Mouse (Mus musculus) hindbrain, embryonic 12.5 days (tissue): Measurements from ENCODE around the gene Zfp811. TPM values are rescaled to one million over a fixed set of nuclear protein-coding genes. Genes with fewer than 3 reads are reported as not detected.
A peak's percentile ranks its signal among the peaks of the same experiment; 100 is the strongest.
"Not testable (repeated sequence)": the region's sequence is repeated elsewhere in the genome, so short reads cannot be mapped to it uniquely, and the experiment has no call there.

Experiments
- ATAC-seq: fragments of 200-750 bp; cut with Nextera tagmentation; 2 replicates; pipeline ENCODE4 v1.8.0; 2017; ENCODE audit warnings: moderate TSS enrichment; ENCODE audit not compliant: low FRiP score
- H3K27ac ChIP-seq: fragments of 300-500 bp; sonication (generic); 2 replicates; pipeline ENCODE4 v1.5.1; 2016; ENCODE audit warnings: mild to moderate bottlenecking
- H3K27me3 ChIP-seq: fragments of 300-500 bp; sonication (generic); 2 replicates; pipeline ENCODE4 v1.6.1; 2016; ENCODE audit warnings: mild to moderate bottlenecking
- H3K36me3 ChIP-seq: fragments of 300-500 bp; sonication (generic); 2 replicates; pipeline ENCODE4 v1.6.1; 2016; ENCODE audit warnings: mild to moderate bottlenecking
- H3K4me1 ChIP-seq: fragments of 300-500 bp; sonication (generic); 2 replicates; pipeline ENCODE4 v1.6.1; 2016
- H3K4me2 ChIP-seq: fragments of 300-500 bp; sonication (generic); replicated peaks from 2 replicates; pipeline ENCODE4 v1.6.1; 2016; ENCODE audit warnings: mild to moderate bottlenecking
- H3K4me3 ChIP-seq: fragments of 300-500 bp; sonication (generic); 2 replicates; pipeline ENCODE4 v1.5.1; 2016; ENCODE audit warnings: mild to moderate bottlenecking
- H3K9ac ChIP-seq: fragments of 300-500 bp; sonication (generic); 2 replicates; pipeline ENCODE4 v1.6.1; 2016; ENCODE audit warnings: mild to moderate bottlenecking, moderate library complexity
- H3K9me3 ChIP-seq: fragments of 300-500 bp; sonication (generic); replicated peaks from 2 replicates; pipeline ENCODE4 v1.6.1; 2016; ENCODE audit warnings: mild to moderate bottlenecking
- WGBS: fragments of 180-500 bp; shearing (Covaris S2); methylation state at CpG from one replicate; pipeline ENCODE4 v1.1.7; 2016; 5-methylcytosine and 5-hydroxymethylcytosine counted together
- polyA plus RNA-seq: library from polyadenylated mRNA; unstranded; fragments of >200 nt; fragmentation: Nextera tagmentation; extraction: Ambion mirVana; gene quantifications from 2 replicates; pipeline ENCODE4 v1.2.1, GENCODE M21; 2016

Gene Zfp811
- 42.9 and 46.4 TPM in 2 replicates for polyA plus RNA-seq

DNA sequence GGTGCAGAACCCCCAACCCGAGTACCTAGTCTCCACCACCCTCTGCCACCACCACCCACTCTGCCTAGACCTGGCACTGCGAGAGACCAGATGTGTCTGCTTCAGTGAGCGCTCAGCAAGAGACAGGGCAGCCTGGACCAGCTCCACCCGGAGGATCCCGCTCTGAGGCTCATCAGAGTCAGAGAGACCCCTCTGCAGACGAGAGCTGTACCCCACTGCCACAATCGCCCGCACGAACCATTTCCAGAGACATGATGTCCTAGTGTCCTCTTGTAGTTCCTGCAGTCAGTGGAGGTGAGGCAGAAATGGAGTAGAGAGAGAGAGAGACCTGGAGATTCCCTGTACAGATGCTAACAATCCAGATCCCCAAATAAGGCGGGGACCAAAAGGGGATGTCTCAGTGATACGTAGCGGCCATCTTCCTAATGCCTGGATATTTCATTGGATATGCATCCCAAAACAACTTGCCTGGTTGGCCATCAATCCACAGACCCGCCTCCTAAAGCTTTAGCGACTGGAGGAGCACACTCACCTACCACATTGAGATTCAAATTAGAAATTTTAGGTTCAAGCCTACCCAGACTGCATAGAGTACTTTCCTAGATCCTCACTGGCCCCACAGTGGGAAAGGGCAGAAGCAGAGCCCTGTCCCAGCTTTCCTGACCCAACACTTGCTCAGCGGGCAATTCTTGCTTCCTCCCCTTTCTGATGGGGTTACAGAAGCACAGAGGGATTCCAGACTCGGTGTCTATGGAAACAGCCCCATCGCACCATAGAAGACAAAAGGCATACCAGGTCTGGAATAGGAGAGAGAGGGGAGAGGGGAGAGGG lies at the start of gene Zfp811:
Zfp811 (minus strand) TSS at position 388 of the 831 bp plus-strand sequence.
- Histone ChIP-seq H3K27me3 (no peaks in the 10 kb centered on the region), H3K36me3 (peaks cover 3% of the 10 kb centered on the region; the same call in 1 of the 2 replicates), H3K4me2 (peak within 1 kb of the TSS; percentile 68), H3K4me1 (peaks cover 32% of the 10 kb centered on the region), H3K4me3 (peak within 1 kb of the TSS; percentile 67), H3K9ac (peak within 1 kb of the TSS; percentile 83), H3K9me3 (no peaks in the 10 kb centered on the region), H3K27ac (peak within 1 kb of the TSS; percentile 96)
- ATAC-seq, result peak; percentile 92
- WGBS, result under 1% methylated on average over 16 of the region's 17 CpGs

DNA sequence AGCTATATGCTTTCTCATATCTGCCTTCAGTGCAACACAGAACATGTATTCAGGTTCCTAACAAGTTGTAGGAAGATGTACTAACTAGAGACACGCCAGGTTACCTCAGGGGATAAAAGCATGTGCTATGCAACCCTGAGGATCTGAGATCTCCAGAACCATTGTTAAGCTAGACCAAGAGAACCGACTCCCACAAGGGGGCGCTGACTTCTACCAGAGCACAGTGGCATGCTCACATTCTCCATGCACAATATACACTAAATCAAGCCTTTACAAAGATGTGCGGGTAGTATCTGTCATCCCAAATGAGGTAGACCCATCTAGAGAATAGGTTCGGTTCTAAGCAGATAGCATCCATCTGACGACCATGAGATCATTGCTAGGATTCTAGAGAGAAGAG lies 47.0 kb upstream of the Zfp811 start:
- not testable (repeated sequence) for ATAC-seq, H3K36me3 ChIP-seq, H3K4me1 ChIP-seq, H3K9me3 ChIP-seq, H3K27ac ChIP-seq, H3K9ac ChIP-seq, H3K27me3 ChIP-seq, H3K4me2 ChIP-seq, H3K4me3 ChIP-seq
- WGBS, result 62% methylated on average over 4 of the region's 6 CpGs

DNA sequence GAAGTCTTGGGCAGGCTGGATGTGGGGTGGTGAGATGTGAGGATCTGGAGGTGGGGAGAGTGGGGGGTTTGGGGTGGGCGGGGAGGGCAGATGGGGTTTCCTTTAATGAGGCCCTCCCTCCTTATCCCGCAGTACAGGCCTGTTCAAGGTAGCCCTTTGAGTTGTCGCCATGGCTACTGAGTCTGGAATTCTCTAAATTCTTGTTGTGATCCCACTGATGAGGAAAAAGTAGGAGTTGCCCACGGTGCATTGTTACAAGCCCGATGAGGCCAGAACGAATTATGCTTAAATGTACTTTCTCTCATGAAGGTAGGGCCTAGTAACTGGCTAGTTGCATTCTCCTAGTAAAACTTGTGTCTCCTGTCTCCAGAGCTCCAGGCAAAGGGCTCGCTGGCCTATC lies 41.9 kb upstream of the Zfp811 start:
- Histone ChIP-seq H3K4me3 (no peak overlapping the region), H3K27ac (no peak overlapping the region), H3K9me3 (no peaks in the 10 kb centered on the region), H3K27me3 (no peaks in the 10 kb centered on the region), H3K4me2 (no peak overlapping the region), H3K36me3 (no peaks in the 10 kb centered on the region), H3K4me1 (no peaks in the 10 kb centered on the region), H3K9ac (no peak overlapping the region)
- no peak for ATAC-seq
- WGBS, result 36% methylated on average over 7 of the region's 7 CpGs

DNA sequence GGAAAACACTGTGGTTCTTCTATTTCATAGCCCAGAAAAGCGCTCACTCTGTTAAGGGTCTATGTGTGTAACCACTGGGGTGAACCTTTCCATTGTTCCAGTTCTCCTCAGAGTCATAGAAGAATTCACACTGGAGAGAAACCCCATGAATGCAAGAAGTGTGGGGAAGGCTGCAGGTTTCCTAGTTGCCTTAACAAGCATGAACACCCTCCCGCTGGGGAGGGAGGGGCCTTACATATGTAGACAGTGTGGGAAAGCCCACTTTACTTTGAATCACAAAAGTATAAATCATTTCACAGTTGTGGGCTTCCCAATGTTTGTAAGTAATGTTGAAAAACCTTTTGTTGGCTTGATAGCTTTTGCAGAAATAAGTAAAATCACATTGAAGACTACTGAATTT lies 31.7 kb upstream of the Zfp811 start:
- no peak for ATAC-seq
- H3K4me2 ChIP-seq, result no peak overlapping the region
- H3K27ac ChIP-seq, result no peak overlapping the region
- H3K4me3 ChIP-seq, result no peak overlapping the region
- 45% methylated on average over 2 of the region's 2 CpGs for WGBS
- no peak overlapping the region for H3K9ac ChIP-seq
- peaks cover 9% of the 10 kb centered on the region; the same call in 1 of the 2 replicates for H3K9me3 ChIP-seq
- peaks cover 3% of the 10 kb centered on the region; the same call in 1 of the 2 replicates for H3K4me1 ChIP-seq
- no peaks in the 10 kb centered on the region; the same call in 1 of the 2 replicates for H3K27me3 ChIP-seq
- no peaks in the 10 kb centered on the region for H3K36me3 ChIP-seq

DNA sequence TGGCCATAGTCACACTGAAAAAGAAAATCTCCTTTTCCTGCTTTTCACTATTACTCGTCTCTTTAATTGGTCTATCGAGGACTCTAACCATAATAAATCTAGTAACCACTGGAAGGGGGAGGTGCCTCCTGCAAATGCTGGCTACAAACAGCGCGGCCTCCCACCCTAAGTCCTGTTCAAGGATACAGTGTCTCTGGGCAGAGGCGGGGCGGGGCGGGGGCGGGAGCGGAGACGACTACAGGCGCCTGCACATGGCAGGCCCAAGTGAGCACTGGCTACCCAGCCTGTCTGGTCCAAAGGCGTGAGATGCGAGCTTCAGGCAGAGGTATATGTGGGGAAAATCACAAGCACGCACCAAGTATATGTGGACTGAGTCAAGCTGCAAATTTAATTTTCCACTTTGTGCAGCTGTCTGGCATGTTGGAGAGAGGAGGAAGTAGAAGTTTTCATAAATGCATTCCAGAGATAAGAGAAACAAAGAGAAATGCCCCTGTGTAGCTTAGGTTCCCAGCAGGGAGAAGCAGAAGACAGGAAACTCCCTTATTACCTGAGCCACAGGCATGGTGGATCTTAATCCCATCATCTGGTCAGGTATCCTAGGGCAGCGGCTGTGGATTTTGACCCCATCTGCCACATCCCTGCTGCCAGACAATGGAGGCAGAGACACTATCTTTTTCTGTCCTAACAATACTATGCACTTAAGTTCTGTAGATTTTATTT lies 29.5 kb upstream of the Zfp811 start:
- no peak overlapping the region for H3K4me2 ChIP-seq
- H3K36me3 ChIP-seq, result no peaks in the 10 kb centered on the region
- H3K9me3 ChIP-seq, result peaks cover 8% of the 10 kb centered on the region; the same call in 1 of the 2 replicates
- H3K27ac ChIP-seq, result no peak overlapping the region
- H3K27me3 ChIP-seq, result no peaks in the 10 kb centered on the region; the same call in 1 of the 2 replicates
- H3K9ac ChIP-seq, result no peak overlapping the region
- no peak for ATAC-seq
- WGBS, result 54% methylated on average over 15 of the region's 15 CpGs
- no peak overlapping the region for H3K4me3 ChIP-seq
- H3K4me1 ChIP-seq, result peaks cover 3% of the 10 kb centered on the region; the same call in 1 of the 2 replicates

DNA sequence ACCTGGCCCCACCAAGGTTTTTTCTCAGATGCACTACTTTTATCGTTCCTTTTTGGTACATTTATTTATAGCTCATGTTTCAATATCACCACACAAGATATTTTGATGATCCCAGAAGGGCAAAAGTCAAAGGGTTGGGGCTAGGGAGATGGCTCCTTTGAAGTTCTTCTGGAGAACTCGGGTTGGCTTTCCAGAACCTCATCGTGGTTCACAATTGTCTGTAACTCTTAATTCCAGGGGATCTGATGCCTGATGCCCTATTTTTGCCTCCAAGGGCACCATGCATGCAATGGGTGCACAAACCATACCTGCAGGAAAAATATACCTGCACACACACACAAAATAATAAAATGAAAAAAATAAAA lies 20.7 kb upstream of the Zfp811 start:
- H3K4me1 ChIP-seq, result peaks cover 13% of the 10 kb centered on the region
- H3K4me3 ChIP-seq, result peak overlapping the region; percentile 78
- no peaks in the 10 kb centered on the region for H3K27me3 ChIP-seq
- ATAC-seq, result no peak; the same call in 1 of the 2 replicates
- H3K27ac ChIP-seq, result peak overlapping the region; percentile 17; the same call in 1 of the 2 replicates
- peak overlapping the region; percentile 91; the same call in 1 of the 2 replicates for H3K9ac ChIP-seq
- 34% methylated on average over 3 of the region's 3 CpGs for WGBS
- peaks cover 14% of the 10 kb centered on the region for H3K36me3 ChIP-seq
- no peaks in the 10 kb centered on the region for H3K9me3 ChIP-seq
- peak overlapping the region; percentile 77 for H3K4me2 ChIP-seq

DNA sequence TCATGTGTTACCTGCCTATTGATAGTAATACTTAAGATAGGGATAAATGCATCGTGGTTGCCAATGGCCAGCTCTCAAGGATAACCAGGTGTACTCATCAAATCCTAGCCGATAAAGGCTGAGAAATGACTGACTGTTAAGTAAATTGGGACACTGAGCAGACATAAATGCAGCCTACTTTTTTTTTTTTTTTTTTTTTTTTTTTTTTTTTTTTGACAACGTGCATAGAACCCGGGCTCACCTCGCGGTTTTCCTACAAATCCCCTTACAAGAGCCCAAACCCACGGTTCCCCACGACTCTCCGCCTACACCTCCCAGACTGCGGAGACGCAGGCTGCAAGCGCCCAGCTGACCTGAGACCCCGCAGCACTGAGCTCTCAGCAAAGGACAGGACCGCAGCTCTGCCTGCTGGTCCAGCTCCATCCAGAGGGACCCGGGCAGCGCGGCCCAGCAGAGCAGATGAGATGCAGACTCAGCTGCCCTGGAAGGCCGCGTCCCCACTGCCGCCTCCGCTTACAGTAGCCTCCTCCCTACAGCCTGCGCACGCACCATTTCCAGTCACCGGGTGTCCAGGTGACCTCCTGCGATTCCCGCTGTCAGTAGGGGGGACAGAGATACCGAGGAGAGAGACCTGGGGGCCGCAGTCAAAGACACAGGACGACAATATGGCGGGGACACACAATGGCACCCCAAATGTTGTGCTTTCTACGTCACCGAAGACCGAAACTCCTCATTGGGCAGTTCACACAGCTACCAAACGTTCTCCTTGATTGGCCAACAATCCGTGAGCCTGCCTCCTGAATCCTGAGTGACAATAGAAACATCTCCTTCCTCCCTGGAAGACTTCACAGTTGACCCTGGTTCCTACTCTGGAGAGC lies 20.0 kb upstream of the Zfp811 start, which contains the start of gene Zfp799:
Zfp799 (minus strand) TSS at position 722 of the 878 bp plus-strand sequence.
- no peaks in the 10 kb centered on the region for H3K9me3 ChIP-seq
- peak within 1 kb of the TSS; percentile 78 for H3K4me3 ChIP-seq
- H3K4me1 ChIP-seq, result peaks cover 13% of the 10 kb centered on the region
- peak; percentile 99 for ATAC-seq
- H3K4me2 ChIP-seq, result peak within 1 kb of the TSS; percentile 77
- H3K36me3 ChIP-seq, result peaks cover 20% of the 10 kb centered on the region
- peak within 1 kb of the TSS; percentile 91 for H3K9ac ChIP-seq
- H3K27ac ChIP-seq, result peak within 1 kb of the TSS; percentile 75
- 2% methylated on average over 35 of the region's 35 CpGs for WGBS
- no peaks in the 10 kb centered on the region for H3K27me3 ChIP-seq

DNA sequence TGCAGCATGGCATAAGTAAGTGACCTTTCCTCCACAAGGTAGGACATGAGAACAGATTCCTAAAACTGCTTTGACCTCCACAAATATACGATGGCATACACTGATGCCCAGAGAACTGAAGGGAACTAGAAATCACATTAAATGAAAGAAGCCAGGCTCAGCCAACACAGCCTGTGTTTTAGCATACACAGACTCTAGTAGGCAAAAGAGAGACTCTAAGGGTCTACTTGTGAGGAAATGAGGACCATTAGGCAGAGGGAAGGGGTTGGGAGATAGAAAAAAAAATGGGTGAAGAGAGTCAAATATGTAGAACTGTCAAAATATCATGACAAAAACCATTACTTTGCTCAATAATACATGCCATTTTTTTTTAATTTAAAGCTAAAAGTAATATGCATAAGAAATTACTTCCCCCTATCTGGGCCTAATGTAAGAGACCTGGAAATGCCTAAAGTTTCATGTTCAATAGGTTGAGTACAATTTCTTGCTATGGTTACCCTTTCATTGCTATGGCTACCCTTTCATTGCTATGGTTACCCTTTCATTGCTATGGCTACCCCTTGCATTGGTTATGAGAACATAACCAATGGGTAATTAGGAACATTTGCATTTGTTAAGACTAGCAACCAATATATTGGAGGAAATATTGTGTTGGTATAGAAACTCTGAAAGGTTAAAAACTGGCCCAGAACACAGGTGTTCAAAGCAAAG lies 6.5 kb upstream of the Zfp811 start:
- Histone ChIP-seq H3K27me3 (no peaks in the 10 kb centered on the region), H3K4me2 (no peak overlapping the region), H3K4me1 (peaks cover 10% of the 10 kb centered on the region; the same call in 1 of the 2 replicates), H3K9ac (no peak overlapping the region), H3K4me3 (no peak overlapping the region), H3K27ac (no peak overlapping the region), H3K9me3 (no peaks in the 10 kb centered on the region), H3K36me3 (peaks cover 45% of the 10 kb centered on the region)
- WGBS, result 86% methylated on average over 1 of the region's 1 CpGs
- ATAC-seq, result peak; percentile 54; the same call in 1 of the 2 replicates

DNA sequence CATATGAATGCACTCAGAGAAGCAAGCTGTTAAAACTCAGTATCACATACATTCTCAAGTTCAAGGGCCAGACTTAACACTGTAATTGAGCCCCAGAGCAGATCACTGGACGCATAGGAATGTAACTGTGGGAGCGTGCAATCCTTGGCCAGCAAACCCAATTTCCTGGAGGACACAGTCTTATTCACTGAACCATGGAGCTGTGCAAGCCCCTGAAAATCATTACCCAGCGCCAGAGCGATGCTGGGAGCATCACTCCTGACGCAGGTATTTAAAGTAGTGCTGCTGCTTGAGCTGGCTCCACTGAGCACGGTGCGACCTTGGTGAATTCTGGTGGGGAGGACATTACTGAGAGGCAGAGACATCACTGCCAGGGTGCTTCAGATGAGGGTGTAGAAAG lies 4.4 kb upstream of the Zfp811 start:
- WGBS, result 80% methylated on average over 7 of the region's 7 CpGs
- ATAC-seq, result no peak
- peaks cover 16% of the 10 kb centered on the region; the same call in 1 of the 2 replicates for H3K4me1 ChIP-seq
- no peak overlapping the region for H3K4me3 ChIP-seq
- no peak overlapping the region for H3K9ac ChIP-seq
- H3K27ac ChIP-seq, result no peak overlapping the region
- H3K36me3 ChIP-seq, result peaks cover 27% of the 10 kb centered on the region
- H3K4me2 ChIP-seq, result no peak overlapping the region
- no peaks in the 10 kb centered on the region for H3K9me3 ChIP-seq
- H3K27me3 ChIP-seq, result no peaks in the 10 kb centered on the region

DNA sequence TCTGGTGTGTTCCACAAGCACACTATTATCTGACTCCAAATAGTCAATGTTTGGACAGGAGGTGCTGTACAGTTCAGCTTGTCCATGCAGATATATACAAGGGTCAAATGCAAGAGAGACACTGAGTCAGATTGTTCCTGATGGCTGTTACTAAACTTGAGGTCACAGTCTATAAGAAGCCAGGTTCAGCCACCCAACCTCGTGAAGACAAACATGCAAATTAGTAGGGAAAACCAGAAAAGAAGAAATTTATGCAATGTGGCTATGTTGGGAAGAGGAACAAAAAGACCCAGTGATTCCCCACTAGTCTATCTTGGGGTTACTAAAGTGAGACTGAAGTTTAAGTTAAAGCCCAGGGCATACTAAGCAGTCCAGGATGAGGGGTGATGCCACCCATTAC lies 917 bp upstream of the Zfp811 start:
- H3K4me1 ChIP-seq, result peaks cover 30% of the 10 kb centered on the region
- no peak overlapping the region; the same call in 1 of the 2 replicates for H3K4me3 ChIP-seq
- ATAC-seq, result no peak
- peaks cover 8% of the 10 kb centered on the region; the same call in 1 of the 2 replicates for H3K36me3 ChIP-seq
- H3K27me3 ChIP-seq, result no peaks in the 10 kb centered on the region
- H3K9ac ChIP-seq, result peak overlapping the region; percentile 83; the same call in 1 of the 2 replicates
- WGBS, result 29% methylated on average over 1 of the region's 1 CpGs
- H3K4me2 ChIP-seq, result peak overlapping the region; percentile 68
- H3K9me3 ChIP-seq, result no peaks in the 10 kb centered on the region
- peak overlapping the region; percentile 96; the same call in 1 of the 2 replicates for H3K27ac ChIP-seq

DNA sequence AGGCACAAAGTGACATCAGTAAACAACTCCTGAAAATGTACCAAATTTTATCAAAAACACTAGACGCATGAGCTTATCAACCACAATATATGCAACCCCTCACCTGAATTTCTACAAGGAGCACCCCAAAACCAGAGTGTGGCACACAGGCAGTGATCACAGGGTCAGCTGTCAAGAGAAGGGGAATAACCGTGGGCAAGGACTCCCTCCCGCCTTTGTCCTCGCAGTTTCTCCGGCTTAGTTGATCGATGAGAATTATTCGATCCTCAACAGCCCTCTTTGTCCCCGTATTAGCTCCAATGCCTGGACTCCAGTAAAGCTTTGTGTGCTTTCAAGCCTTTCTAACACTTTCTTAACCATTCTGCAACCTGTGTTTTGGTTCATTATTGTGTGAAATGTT lies 810 bp downstream of the Zfp811 start:
- H3K27ac ChIP-seq, result peak overlapping the region; percentile 96

More for the DNA sequence above, 810 bp downstream of the Zfp811 start:
- Histone ChIP-seq H3K4me3 (peak overlapping the region; percentile 67), H3K9me3 (no peaks in the 10 kb centered on the region), H3K27me3 (no peaks in the 10 kb centered on the region), H3K9ac (peak overlapping the region; percentile 83), H3K4me2 (peak overlapping the region; percentile 68), H3K4me1 (peaks cover 32% of the 10 kb centered on the region), H3K36me3 (peaks cover 4% of the 10 kb centered on the region)
- no peak for ATAC-seq
- 6% methylated on average over 8 of the region's 8 CpGs for WGBS
